Mouse (Mus musculus): ENCODE results near the gene Bcl9. TPM values are rescaled to one million over a fixed set of nuclear protein-coding genes. Genes with fewer than 3 reads are reported as not detected.

The Bcl9 gene
- polyA plus RNA-seq, 1 experiment from 2014 or later: 35.9 TPM

- no peaks in the 10 kb centered on the region for H3K36me3 ChIP-seq (ENCODE audit: control insufficient read depth, insufficient read depth, low read length)
- H3K4me3 ChIP-seq (ENCODE audit: low read length): no peak overlapping the region
- H3K27me3 ChIP-seq (replicated peaks; ENCODE audit: control insufficient read depth, insufficient read depth, low read length): no peaks in the 10 kb centered on the region
- peak overlapping the region; percentile 77 for H3K4me2 ChIP-seq (ENCODE audit: low read depth, low read length)
- 76% methylated on average over 2 of the region's 2 CpGs for WGBS
- no peak for ATAC-seq
- H3K4me1 ChIP-seq (ENCODE audit: control insufficient read depth, insufficient read depth, low read length): peaks cover 8% of the 10 kb centered on the region; the same call in 1 of the 2 replicates
- no peak overlapping the region for H3K27ac ChIP-seq (ENCODE audit: low read length)
- H3K9me3 ChIP-seq (ENCODE audit: control insufficient read depth, low read length): no peaks in the 10 kb centered on the region
- H3K9ac ChIP-seq (ENCODE audit: low read depth, low read length): no peak overlapping the region
These were observed 137.7 kb downstream of the Bcl9 start for GRCm38 (mm10) chr3:97159986-97160385.

GRCm38 (mm10) chr3:97159509-97159850, 138.2 kb downstream of the Bcl9 start:
- peak overlapping the region; percentile 92 for H3K9ac ChIP-seq (ENCODE audit: low read depth, low read length)
- no peaks in the 10 kb centered on the region for H3K36me3 ChIP-seq (ENCODE audit: control insufficient read depth, insufficient read depth, low read length)
- H3K4me3 ChIP-seq (ENCODE audit: low read length): peak overlapping the region; percentile 98
- H3K27me3 ChIP-seq (replicated peaks; ENCODE audit: control insufficient read depth, insufficient read depth, low read length): no peaks in the 10 kb centered on the region
- H3K4me2 ChIP-seq (ENCODE audit: low read depth, low read length): peak overlapping the region; percentile 77
- H3K4me1 ChIP-seq (ENCODE audit: control insufficient read depth, insufficient read depth, low read length): peaks cover 8% of the 10 kb centered on the region; the same call in 1 of the 2 replicates
- WGBS: 11% methylated on average over 6 of the region's 6 CpGs
- peak overlapping the region; percentile 92; the same call in 1 of the 2 replicates for H3K27ac ChIP-seq (ENCODE audit: low read length)
- H3K9me3 ChIP-seq (ENCODE audit: control insufficient read depth, low read length): no peaks in the 10 kb centered on the region
- ATAC-seq: no peak

DNA sequence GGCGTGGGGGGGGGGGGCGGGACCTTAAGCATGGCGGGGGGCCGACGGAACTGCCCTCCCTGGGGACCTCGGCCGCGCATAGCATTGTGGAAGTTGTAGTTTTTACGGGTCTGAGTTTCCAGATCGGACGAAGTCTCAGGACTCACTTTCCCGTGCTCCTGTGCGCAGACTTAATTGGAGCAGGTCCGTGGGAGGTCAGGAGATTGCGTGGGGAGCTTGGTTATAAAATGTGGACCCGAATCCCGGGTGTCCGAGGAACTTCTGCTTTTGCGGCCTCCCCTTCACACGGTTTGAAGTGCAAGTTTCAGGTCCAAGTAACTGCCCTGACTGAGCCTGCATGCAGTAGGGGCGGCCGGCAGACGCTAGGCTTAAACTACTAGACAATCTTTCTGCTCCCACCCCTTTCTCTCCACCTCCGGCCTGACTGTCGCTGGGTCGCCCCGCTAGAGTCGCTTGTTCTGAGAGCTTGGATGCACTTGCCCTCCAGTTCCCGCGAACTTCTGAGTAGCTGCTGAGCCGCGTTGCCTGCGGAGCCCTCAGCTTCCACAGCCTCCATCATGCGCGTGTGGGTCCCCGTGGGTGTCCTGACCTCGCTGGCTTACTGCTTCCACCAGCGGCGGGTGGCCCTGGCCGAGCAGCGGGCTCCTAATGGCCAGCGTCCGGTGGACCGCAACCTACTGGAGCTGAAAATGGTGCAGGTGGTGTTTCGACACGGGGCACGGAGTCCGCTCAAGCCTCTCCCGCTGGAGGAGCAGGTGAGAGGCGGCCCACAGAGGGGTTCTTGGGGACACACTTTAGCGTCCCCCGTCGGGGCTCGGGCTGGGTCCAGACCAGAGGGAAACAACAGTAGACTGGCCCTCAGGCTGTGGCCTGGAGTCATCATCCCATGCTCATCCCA, 138.9 kb downstream of the Bcl9 start, which contains the start of gene Acp6:
TSS of gene Acp6 (plus strand) at position 167 of the 898 bp plus-strand sequence.
- Histone ChIP-seq H3K9ac (ENCODE audit: low read depth, low read length) (peak within 1 kb of the TSS; percentile 92), H3K27ac (ENCODE audit: low read length) (peak within 1 kb of the TSS; percentile 92), H3K4me1 (ENCODE audit: control insufficient read depth, insufficient read depth, low read length) (peaks cover 8% of the 10 kb centered on the region; the same call in 1 of the 2 replicates), H3K27me3 (replicated peaks; ENCODE audit: control insufficient read depth, insufficient read depth, low read length) (no peaks in the 10 kb centered on the region), H3K4me3 (ENCODE audit: low read length) (peak within 1 kb of the TSS; percentile 98), H3K9me3 (ENCODE audit: control insufficient read depth, low read length) (no peaks in the 10 kb centered on the region), H3K4me2 (ENCODE audit: low read depth, low read length) (peak within 1 kb of the TSS; percentile 77), H3K36me3 (ENCODE audit: control insufficient read depth, insufficient read depth, low read length) (no peaks in the 10 kb centered on the region)
- peak; percentile 97 for ATAC-seq
- WGBS: under 1% methylated on average over 54 of the region's 54 CpGs

DNA sequence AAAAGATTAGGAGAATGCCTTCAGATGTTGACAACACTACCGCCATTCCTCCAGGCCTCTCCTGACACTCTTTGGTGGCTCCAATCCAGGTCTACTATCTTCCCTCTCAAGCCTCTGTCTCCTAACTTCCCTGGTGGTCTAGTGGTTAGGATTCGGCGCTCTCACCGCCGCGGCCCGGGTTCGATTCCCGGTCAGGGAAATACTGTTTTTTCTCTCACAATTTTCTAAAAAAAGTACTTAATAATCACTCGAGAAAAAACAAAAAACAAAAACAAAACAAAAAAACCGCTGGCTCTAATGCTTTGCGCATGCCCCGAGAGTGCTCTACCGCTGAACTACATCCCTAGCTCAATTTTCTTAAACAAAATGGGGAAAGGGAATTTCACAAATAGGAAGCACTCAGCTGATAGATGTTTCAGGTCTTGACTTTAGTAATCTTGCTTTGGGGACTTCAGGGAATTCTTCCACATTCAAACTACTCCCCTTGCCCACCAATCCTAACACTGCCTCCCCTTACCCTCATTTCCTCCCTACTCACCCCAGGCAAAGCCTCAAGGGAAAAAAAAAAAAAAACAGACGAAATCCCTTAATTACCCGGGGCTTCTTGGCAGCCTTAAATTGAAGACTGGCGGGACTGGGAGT, 139.6 kb downstream of the Bcl9 start:
- peak; percentile 42 for ATAC-seq
- H3K36me3 ChIP-seq (ENCODE audit: control insufficient read depth, insufficient read depth, low read length): no peaks in the 10 kb centered on the region
- H3K4me1 ChIP-seq (ENCODE audit: control insufficient read depth, insufficient read depth, low read length): peaks cover 8% of the 10 kb centered on the region; the same call in 1 of the 2 replicates
- peak overlapping the region; percentile 71 for H3K27ac ChIP-seq (ENCODE audit: low read length)
- under 1% methylated on average over 17 of the region's 17 CpGs for WGBS
- peak overlapping the region; percentile 77 for H3K4me2 ChIP-seq (ENCODE audit: low read depth, low read length)
- H3K4me3 ChIP-seq (ENCODE audit: low read length): peak overlapping the region; percentile 98
- H3K9ac ChIP-seq (ENCODE audit: low read depth, low read length): peak overlapping the region; percentile 92; the same call in 1 of the 2 replicates
- H3K9me3 ChIP-seq (ENCODE audit: control insufficient read depth, low read length): no peaks in the 10 kb centered on the region
- H3K27me3 ChIP-seq (replicated peaks; ENCODE audit: control insufficient read depth, insufficient read depth, low read length): no peaks in the 10 kb centered on the region

DNA sequence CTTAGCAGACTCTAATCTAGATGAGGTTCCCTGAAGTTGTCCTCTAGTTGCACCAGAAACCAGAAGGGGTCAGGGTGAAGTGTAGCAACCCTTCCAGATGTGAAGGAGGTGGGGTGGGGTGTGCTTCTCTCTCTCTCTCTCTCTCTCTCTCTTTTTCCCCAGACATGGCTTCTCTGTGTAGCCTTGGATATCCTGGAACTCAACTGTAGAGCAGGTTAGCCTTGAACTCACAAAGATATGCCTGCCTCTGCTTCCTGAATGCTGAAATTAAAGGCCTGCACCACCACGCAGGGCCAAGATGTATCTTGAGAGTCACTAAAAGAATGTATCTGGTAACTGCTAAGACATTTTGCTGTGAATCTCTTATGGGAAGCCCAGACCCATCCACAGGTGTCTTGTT, 140.4 kb downstream of the Bcl9 start:
- Histone ChIP-seq H3K27ac (ENCODE audit: low read length) (no peak overlapping the region), H3K4me3 (ENCODE audit: low read length) (no peak overlapping the region), H3K27me3 (replicated peaks; ENCODE audit: control insufficient read depth, insufficient read depth, low read length) (no peaks in the 10 kb centered on the region), H3K9me3 (ENCODE audit: control insufficient read depth, low read length) (no peaks in the 10 kb centered on the region), H3K4me1 (ENCODE audit: control insufficient read depth, insufficient read depth, low read length) (peaks cover 8% of the 10 kb centered on the region; the same call in 1 of the 2 replicates), H3K9ac (ENCODE audit: low read depth, low read length) (no peak overlapping the region), H3K4me2 (ENCODE audit: low read depth, low read length) (no peak overlapping the region), H3K36me3 (ENCODE audit: control insufficient read depth, insufficient read depth, low read length) (no peaks in the 10 kb centered on the region)
- WGBS: 100% methylated on average over 1 of the region's 1 CpGs
- no peak for ATAC-seq

DNA sequence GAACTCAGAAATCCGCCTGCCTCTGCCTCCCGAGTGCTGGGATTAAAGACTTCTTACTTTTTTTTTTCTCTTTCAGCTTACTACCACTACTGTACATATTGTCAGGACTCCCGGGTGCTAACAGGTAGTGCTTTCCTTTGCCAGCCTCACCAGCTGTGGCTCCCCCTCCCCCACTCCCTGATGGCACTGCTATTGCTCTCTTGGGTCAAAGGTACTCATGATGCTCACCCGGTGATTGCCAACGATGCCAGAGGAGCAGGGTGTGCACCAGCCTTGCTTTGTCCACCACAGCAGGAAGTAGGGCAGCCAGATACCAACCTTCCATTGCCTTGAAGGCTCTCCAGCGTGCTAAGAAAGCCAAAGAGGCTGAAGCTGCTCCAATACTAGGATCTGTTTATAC, 141.3 kb downstream of the Bcl9 start:
- no peak overlapping the region for H3K4me3 ChIP-seq (ENCODE audit: low read length)
- H3K36me3 ChIP-seq (ENCODE audit: control insufficient read depth, insufficient read depth, low read length): no peaks in the 10 kb centered on the region
- ATAC-seq: no peak
- no peaks in the 10 kb centered on the region for H3K27me3 ChIP-seq (replicated peaks; ENCODE audit: control insufficient read depth, insufficient read depth, low read length)
- no peak overlapping the region for H3K4me2 ChIP-seq (ENCODE audit: low read depth, low read length)
- 91% methylated on average over 6 of the region's 6 CpGs for WGBS
- no peak overlapping the region for H3K9ac ChIP-seq (ENCODE audit: low read depth, low read length)
- peaks cover 8% of the 10 kb centered on the region; the same call in 1 of the 2 replicates for H3K4me1 ChIP-seq (ENCODE audit: control insufficient read depth, insufficient read depth, low read length)
- no peak overlapping the region for H3K27ac ChIP-seq (ENCODE audit: low read length)
- H3K9me3 ChIP-seq (ENCODE audit: control insufficient read depth, low read length): no peaks in the 10 kb centered on the region

Other genes starting within 250 kb of the Bcl9 start
- gene Acp6, start 139.1 kb downstream of the Bcl9 start, polyA plus RNA-seq (2015; fragmentation: Nextera tagmentation; extraction: Ambion mirVana): 56.4 and 60.3 TPM in 2 replicates
- not detected in 2 replicates for gene Olfr1402, start 124.1 kb upstream of the Bcl9 start, polyA plus RNA-seq (2015; fragmentation: Nextera tagmentation; extraction: Ambion mirVana)

Data from intestine, embryonic 16.5 days (tissue).